Mouse (Mus musculus) bone marrow, adult 2 months (tissue): ENCODE measurements at regions not wholly inside any gene's neighbourhood (a gene's known extent, or its start where the extent isn't known, plus 50 kb on each side); places are given as distances from the start of the nearest gene placed in this dataset.

Experiments used
- CTCF ChIP-seq: fragments of 200-500 bp; IDR thresholded peaks from 2 replicates; pipeline ENCODE4 v1.5.1; 2011; ENCODE audit warnings: low read length, control low read depth; ENCODE audit not compliant: control insufficient read depth, insufficient read depth
- POLR2A ChIP-seq: fragments of 200-500 bp; IDR thresholded peaks from 2 replicates; pipeline ENCODE4 v1.6.1; 2011; ENCODE audit warnings: low read depth, mild to moderate bottlenecking, control low read depth, low read length, borderline replicate concordance; ENCODE audit not compliant: control insufficient read depth

GRCm38 (mm10) chr4:95278714-95279095, 226.7 kb upstream of the Jun start:
- TF ChIP-seq POLR2A: no peak
- TF ChIP-seq CTCF: no peak
